Mouse (Mus musculus) adrenal gland, adult 8-10 months (tissue): Measurements from ENCODE around the gene Ulk4. TPM values are rescaled to one million over a fixed set of nuclear protein-coding genes. Genes with fewer than 3 reads are reported as not detected.
A peak's percentile ranks its signal among the peaks of the same experiment; 100 is the strongest.

Source experiments
- DNase-seq: peaks from one replicate; pipeline ENCODE4 v3.0.0; 2022
- total RNA-seq, 4 experiments: library from RNA; stranded (reverse); gene quantifications; 2 replicates each; pipeline ENCODE4 v1.2.4; 2022

Ulk4 gene
- total RNA-seq: 1 to 10 TPM; 1.7 to 4.8 (median 2.6) TPM

DNA sequence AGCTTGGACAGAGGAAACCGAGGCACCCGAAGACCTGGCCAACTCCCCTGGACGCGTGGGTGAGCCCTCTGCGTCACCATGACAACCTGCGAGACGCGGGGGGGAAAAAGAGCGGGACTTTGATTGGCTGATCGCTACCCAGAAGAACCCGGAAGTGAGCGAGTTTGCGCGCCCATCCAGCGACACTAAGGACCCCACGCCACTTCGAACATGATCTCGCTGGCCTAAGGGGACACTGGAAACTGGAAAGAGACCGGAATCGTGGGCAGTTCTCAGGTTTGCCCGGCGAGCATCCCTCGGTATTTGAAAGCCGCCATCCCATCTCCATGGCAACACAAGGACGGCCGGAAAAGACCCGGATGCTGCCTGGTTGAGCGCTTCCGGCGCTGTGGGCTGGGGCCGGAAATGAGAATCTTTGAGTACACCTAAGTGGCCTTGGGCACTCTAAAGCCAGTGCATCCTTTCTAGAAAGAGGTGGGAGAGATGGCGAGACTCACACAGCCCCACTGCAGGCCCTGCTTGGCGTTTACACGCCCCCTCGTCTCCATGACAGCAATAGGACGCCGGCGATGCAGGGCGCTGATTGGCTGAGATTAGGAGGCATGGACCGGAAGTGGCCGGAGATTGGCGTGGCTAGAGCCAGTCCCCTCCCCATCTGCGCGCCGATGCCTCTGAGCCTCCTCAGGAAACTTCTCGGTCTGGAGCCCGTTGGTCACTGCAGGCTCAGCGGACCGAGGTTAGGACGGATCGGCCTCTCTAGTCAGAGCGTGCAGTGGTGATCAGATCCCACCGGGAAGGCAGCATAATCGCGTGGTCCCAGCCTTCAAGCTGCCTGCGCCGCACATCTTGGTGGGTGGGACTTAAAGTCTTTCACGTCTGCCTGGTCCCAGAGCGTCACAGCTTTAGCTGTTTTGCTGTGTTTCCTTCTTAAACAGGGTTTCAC is at the start of gene Ulk4:
Ulk4 (minus strand) TSS at position 80 of the 943 bp plus-strand sequence.
- peak; percentile 89 for DNase-seq

GRCm38 (mm10) chr9:121322034-121322433 is 45.0 kb upstream of the Ulk4 start:
- DNase-seq: no peak

DNA sequence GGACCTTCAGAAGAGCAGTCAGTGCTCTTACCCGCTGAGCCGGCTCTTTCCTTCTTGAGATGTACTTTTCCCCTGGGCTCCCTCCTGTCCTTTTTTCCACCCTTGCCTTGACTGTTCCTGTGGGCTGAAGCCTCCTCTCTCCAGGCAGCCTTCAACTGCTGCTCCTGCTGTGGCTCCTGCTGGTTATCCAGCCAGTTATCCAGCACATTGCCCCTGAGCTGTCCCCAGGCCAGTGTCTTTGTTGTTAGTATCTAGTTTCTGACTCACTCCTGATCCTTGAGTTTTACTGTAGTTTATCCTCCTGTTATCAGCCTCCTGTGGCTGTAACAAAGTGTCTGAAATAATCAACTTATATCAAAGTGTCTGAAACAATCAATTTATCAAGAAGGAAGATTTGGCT is 44.1 kb upstream of the Ulk4 start:
- DNase-seq: no peak

DNA sequence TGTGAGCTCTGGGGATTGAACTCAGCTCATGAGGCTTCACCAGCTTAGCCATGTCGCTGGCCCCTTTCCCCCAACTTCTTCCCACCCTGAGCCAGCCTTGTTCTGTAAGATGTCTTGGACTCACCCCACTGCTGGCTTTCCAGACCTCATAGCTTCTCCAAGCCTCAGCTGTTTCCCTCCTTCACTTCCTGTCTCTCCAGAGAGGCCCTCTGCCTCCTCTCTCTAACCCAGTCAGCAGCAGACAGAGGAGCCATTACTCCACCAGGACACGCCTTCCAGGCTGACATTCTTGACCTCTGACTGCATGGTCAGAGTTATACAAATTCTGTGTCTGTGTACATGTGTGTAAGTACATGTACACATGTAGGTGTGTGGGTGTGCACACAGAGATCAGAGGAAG is 43.4 kb upstream of the Ulk4 start:
- no peak for DNase-seq

- DNase-seq: no peak
Observed at GRCm38 (mm10) chr9:121319323-121319966, 42.4 kb upstream of the Ulk4 start.

DNA sequence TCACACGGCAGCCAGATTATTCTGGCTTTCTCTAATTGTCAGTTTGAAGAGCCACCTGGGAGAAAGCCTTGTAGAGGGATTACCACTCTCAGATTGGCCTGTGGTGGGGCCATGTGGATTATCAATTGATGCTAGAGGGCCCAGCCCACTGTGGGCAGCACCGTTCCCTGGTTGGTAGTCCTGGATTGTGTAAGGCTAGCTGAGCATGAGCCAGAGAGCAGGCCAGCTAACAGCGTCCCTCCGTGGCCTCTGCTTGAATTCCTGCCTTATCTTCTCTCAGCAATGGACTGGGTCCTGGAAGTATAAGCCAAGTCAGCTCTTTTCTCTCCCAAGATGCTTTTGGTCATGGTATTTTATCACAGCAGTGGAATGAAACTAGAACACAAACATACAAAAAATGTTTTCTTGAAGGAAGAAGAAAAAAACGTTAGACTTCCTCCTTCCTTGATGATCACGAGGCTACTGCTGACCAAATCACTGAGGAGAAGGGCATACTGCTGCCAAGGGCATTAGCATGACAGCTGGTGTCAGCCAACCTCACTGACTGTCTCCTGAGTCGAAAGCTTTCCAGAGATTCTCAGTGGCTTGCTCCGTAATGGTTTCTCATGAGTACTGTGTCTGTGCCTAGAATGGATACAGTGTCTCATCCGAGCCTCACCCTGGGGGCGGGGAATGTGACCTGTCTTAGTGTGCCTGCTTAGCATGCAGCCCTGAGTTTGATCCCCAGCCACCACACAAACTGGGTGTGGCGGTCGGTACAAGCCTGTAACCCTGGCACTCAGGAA is 39.8 kb upstream of the Ulk4 start:
- DNase-seq: peak; percentile 50

GRCm38 (mm10) chr9:121315901-121316595 is 39.1 kb upstream of the Ulk4 start:
- DNase-seq: no peak

DNA sequence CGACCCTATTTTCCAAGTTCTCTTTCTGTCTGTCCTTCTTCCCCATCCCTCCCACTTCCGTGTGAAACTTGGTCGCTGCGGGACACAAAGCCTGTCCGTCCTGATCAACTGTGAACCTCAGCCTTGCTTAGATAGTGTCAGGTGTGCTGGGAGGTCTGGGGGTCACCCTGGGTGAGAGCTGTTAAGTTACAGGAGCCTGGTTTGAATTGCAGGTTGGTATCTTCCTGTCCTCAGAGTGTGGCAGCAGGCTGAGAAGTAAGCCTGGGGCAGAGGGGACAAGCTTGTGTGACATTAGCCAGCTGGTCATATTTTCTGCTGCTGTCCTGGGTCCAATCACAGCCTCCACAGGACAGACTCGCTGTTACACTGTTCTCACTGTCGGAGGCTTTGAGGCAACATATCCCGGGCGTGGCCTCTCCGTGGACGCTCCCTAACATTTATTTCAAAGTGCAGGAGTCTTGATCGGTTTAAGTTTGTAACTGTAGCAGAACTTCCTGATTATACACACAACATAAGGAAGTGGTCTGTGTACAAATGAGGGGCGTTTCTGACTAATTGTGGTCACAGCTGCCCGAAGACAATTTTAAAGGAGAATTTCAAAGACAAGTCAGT is 37.6 kb upstream of the Ulk4 start:
- DNase-seq: no peak

DNA sequence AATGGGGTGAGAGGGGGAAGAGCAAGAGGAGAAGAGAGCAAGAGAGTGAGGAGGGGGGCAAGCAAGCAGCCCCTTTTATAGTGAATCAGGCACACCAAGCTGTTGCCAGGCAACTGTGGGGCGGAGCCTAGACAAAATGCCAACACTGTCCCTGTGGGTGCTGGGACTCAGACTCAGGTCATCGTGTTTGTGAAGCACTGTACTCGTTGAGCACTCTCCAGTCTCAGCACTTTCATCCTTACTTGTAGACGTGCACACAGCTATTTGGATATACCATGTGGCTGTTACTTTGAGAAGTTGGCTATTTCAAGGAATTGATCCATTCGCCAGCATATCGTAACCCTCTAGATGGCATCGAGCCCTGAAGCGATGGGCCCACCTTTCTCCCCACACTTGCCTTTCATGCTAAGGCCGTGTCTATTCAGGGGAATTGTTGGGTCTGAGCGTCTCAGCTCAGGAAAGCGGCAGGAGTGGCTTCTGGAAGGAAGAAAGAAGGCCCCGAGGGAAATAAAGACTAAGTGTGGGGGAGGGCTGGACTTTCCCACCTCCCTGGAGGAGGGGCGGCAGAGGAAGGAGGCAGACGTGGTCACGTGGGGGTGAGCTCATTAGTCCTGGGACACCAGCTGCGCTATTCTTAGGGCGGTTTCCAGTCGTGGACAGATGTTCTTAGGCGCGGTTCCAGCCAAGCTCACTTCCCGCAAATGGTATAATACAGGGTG is 36.8 kb upstream of the Ulk4 start:
- peak; percentile 72 for DNase-seq

DNA sequence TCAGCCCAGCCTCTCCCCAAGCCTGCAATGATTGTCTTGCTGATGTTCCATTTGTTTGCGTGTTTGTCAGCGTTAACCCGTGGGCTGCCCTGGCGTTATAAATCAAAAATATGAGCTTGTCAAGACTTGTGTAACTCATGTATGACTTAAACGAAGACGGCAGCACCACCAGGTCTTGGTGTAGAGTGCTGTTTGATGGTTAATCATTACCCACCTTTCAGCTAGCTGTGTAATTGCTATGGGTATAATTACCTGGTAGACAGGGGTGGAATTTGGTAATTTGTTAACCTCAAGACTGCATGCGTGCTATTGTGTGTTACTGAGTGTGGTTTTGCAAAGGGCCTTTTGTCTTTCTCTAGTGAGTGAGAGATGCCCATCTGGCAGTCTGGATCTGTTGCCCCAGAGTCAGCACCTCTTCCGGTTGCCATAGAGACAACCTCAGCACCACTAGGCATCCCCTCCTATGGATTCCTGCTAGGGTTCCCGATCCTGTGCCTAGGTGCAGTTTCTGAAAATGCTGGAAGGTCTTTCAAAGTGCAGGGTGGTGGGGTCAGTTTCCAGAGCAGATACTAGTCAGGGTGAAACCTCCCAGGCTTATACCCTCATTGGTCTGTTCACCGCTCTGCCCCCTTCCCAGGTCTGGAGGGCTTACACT is 35.4 kb upstream of the Ulk4 start:
- DNase-seq: no peak

GRCm38 (mm10) chr9:121311846-121312236 is 34.8 kb upstream of the Ulk4 start:
- DNase-seq: no peak

GRCm38 (mm10) chr9:121310501-121310900 is 33.5 kb upstream of the Ulk4 start:
- DNase-seq: no peak

- no peak for DNase-seq
Observed at GRCm38 (mm10) chr9:121309287-121309686, 32.3 kb upstream of the Ulk4 start.

GRCm38 (mm10) chr9:121305456-121305855 is 28.5 kb upstream of the Ulk4 start:
- DNase-seq: no peak

- no peak for DNase-seq
Observed at GRCm38 (mm10) chr9:121304520-121304919, 27.5 kb upstream of the Ulk4 start.

- DNase-seq: no peak
Observed at GRCm38 (mm10) chr9:121303748-121304147, 26.8 kb upstream of the Ulk4 start.

DNA sequence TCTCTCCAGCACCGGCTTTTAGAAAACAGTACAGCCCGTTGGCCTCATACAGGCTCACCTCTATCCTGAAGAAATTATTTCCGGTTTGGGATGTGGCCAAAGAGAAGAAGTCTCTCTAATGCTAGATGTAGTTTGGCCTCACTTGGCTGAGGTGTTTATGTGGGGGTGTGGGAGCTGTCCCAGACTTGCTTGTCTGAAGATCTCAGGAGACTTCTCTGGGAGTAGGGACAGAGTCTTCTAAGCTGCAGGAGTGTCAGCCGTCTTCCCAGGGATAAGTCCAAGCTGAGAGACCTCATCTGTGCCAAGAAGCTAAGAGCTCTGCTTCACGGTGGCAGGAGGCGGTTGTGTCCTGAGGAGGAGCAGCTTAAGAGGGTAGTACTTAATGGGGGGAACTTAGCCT is 26.1 kb upstream of the Ulk4 start:
- DNase-seq: no peak

- no peak for DNase-seq
Observed at GRCm38 (mm10) chr9:121302543-121302942, 25.5 kb upstream of the Ulk4 start.

DNA sequence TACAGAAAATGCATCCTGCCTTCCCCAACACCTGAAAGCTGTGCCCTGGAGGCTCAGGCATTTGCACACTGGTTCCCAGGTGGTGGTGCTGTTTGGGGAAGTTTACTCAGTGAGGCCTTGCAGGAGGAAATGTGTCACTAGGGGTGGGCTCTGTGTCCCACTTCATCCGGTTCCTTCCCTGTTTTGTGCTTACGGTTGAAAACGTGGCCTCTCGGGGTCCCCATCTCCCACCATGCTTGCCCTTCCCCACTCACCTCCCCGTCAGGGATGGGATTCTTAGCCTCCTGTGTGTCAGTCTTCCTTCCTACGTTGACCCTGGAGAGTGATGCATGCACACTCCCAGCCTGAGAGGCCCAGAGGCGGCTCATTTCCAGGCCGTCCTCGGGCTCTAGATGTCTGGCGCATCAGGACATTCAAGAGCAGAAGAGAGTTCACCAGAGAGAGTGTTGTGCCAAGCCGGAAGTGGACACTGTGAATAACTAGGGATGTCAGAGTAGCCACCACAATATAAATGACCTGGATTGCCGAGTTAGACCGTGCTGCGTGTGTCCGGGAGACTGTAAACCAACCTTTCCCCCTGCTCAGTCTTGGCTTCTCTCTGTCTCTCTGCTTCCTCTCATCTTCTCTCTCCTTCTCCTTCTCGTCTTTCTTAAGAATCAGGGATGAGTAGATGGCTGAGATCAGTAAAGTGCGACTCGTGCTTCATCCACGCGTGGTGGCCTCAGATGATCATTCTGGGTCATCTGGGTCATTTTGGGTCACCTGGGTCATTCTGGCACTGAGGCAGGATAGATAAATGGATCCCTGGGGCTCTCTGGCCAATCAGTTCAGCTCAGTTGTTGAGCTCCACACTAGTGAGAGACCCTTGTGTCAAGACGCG is 24.3 kb upstream of the Ulk4 start:
- no peak for DNase-seq
